Mouse (Mus musculus) brain, embryonic 18.5 days (tissue): ENCODE data around the gene Nup93.
"Not testable (repeated sequence)": the region's sequence is repeated elsewhere in the genome, so short reads cannot be mapped to it uniquely, and the experiment has no call there.

Experiments
- DNase-seq: peaks from one replicate; pipeline ENCODE4 v3.0.0-alpha.2; 2012; ENCODE audit warnings: low read depth, low spot score

Gene Nup93

DNA sequence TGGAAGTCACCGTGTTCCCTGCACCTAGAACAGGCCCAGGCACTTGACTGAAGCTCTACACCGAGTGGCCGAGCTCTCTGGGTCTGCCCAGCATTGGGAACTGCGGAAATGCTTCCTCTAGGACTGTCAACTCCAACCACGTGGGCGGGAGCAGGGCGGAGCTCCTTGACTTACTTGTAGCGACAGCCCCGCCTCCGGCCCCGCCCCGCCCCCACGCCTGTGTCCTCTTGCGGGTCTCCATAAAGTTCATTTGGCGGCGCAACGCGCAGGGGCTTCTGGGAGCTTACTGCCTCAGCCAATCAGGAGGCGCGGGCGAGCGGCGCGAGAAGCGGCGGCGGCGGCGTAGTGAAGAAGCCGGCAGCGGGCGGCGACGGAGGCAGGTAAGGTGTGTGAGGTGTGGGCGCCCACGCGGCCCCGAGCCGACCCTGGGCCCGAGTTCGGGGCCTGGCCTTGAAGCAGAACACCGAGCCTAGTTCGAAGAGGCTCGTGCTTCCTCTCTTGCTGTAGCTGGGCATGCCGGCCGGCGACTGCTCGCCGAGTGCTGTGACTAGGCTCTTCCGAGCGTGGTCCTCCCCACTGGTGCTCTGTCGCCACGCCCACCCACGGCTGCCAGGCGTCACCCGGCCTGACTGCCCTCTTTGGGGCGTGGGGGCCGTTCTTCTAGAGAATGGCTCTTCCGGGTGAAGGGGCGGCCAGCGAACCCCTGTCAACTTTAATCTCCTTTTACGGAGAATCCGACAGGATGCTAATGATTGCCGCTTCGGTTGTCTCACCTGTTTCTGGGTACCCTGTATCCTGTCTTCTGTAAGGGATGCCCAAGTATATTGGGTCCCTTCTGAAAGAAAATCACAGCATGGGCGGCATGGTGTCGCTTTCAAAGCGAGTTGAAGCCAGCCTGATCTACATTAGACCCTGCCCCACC lies at the start of gene Nup93:
TSS of gene Nup93 (plus strand) at position 313 of the 922 bp plus-strand sequence.
- DNase-seq = peak; percentile 94

DNA sequence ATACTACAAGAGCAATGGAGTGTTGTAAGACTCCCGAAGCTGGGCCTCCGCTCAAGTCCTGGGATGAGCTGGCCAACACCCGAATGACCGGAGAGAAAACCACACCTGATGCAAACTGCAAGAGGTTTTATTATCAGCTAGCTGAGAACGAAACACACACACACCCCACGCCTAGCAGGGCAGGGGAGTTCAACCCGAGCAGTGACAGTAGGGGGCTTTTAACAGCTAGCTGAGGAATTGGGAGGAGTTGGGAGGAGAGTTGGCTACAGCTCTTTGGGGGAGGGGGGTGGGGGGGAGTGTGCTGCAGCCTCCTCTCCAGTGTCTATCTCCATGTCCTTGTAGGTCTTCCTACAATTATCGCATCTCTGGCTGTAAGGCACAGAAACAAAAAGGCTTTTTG lies 48.6 kb upstream of the Nup93 start:
- DNase-seq = not testable (repeated sequence)

GRCm38 (mm10) chr8:94167244-94167643 lies 47.1 kb upstream of the Nup93 start:
- DNase-seq = no peak

- no peak for DNase-seq
These were observed 44.8 kb upstream of the Nup93 start for GRCm38 (mm10) chr8:94169547-94169946.

- DNase-seq = no peak
These were observed 43.0 kb upstream of the Nup93 start for GRCm38 (mm10) chr8:94171321-94171755.

GRCm38 (mm10) chr8:94172075-94172808 lies 42.1 kb upstream of the Nup93 start, which contains the start of gene Mt2:
Gene Mt2 (plus strand): TSS chr8:94172664.
- no peak for DNase-seq

DNA sequence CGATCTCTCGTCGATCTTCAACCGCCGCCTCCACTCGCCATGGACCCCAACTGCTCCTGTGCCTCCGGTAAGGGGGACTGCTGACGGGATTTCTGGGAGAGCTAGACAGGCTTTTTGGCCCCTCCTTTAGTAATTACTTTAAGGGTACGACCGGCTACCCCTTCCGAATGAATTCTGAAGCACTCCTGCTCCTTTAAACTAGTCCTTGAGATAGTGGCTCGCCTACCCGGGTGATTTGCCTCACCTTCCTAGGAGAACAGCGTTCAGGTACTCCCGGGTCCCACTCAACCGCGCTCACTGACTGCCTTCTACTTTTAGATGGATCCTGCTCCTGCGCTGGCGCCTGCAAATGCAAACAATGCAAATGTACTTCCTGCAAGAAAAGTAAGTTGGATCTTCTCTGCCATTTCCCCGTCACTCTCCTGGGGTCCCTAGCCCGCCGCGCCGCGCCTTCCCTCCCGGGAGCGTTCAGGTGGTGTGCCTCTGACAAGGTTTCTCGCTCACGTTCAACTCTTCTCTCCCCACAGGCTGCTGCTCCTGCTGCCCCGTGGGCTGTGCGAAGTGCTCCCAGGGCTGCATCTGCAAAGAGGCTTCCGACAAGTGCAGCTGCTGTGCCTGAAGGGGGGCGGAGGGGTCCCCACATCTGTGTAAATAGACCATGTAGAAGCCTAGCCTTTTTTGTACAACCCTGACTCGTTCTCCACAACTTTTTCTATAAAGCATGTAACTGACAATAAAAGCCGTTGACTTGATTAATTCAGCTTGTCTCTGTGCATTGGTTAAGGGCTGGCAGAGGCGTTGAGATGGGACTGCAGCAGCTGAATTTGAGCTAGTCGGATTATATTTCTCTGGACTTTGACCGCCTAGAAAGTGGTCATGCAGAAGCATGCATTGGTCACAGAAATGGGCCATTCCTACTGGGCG lies 41.3 kb upstream of the Nup93 start:
- DNase-seq = no peak

GRCm38 (mm10) chr8:94173848-94174403 lies 40.4 kb upstream of the Nup93 start:
- DNase-seq = no peak

GRCm38 (mm10) chr8:94174619-94175213 lies 39.6 kb upstream of the Nup93 start:
- no peak for DNase-seq

- DNase-seq = no peak
These were observed 36.5 kb upstream of the Nup93 start for GRCm38 (mm10) chr8:94177716-94178390.

DNA sequence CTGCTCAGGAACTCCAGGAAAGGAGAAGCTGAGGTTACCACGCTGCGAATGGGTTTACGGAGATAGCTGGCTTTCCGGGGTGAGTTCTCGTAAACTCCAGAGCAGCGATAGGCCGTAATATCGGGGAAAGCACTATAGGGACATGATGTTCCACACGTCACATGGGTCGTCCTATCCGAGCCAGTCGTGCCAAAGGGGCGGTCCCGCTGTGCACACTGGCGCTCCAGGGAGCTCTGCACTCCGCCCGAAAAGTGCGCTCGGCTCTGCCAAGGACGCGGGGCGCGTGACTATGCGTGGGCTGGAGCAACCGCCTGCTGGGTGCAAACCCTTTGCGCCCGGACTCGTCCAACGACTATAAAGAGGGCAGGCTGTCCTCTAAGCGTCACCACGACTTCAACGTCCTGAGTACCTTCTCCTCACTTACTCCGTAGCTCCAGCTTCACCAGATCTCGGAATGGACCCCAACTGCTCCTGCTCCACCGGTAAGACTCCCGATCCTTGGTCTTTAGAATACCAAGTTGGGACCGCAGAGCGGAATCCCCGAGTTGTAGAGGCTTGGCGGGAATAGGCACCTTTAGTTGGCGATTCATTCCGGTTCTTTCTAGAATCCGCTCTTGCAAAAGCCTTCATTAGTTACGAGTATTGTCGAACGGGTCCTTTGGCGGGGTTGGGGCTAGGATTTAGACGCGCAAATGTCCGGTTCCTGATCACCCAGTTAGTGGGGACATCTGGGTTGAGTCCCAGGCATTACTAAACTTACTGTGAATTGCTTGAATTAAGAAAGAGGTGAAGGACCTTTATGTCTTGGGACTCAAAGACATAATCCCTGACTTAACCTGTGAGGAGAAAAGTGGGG lies 35.3 kb upstream of the Nup93 start, which contains the start of gene Mt1:
TSS of gene Mt1 (plus strand) at position 226 of the 856 bp plus-strand sequence.
- DNase-seq = no peak

DNA sequence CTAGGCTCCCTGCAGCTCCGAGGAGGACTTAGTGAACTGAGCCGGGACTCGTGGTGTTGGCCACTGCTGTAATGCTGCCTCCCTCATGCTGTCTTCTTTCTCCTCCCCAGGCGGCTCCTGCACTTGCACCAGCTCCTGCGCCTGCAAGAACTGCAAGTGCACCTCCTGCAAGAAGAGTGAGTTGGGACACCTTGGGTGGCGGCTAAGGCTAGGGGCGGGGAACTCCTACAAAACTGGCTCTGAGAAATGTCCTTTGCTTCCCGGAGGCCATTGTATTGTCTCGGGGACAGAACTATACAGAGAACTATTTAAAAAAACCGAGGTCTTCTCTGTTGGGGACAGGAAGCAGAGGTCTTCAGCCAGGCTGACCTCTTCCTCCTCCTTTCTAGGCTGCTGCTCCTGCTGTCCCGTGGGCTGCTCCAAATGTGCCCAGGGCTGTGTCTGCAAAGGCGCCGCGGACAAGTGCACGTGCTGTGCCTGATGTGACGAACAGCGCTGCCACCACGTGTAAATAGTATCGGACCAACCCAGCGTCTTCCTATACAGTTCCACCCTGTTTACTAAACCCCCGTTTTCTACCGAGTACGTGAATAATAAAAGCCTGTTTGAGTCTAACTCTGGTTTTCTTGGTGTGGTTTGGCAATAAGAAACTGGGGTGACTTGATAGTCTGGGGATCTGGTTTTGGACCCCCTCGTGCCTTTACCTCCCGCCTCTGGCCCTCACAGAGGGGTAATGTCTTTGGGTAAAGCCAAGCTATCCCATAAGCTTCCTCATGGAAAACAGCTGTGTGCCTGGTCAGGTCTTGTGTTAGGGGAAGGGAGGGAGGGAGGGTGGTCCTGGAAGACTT lies 34.4 kb upstream of the Nup93 start:
- no peak for DNase-seq

DNA sequence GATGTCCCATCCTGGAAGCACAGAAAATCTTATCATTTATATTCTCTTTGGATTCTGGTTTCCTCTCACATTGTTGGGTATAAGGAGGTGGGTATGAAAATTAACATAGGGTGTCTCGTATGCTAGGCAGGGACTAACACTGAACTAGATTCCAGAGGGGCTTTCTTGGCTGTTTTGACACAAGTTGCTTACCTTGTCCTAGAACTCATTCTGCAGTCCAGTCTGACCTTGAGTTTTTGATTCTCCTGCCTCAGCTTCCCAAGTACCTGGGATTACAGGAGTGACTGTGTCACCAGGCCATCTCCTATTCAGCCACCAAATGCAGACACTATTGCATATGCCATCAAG lies 33.8 kb upstream of the Nup93 start:
- no peak for DNase-seq

DNA sequence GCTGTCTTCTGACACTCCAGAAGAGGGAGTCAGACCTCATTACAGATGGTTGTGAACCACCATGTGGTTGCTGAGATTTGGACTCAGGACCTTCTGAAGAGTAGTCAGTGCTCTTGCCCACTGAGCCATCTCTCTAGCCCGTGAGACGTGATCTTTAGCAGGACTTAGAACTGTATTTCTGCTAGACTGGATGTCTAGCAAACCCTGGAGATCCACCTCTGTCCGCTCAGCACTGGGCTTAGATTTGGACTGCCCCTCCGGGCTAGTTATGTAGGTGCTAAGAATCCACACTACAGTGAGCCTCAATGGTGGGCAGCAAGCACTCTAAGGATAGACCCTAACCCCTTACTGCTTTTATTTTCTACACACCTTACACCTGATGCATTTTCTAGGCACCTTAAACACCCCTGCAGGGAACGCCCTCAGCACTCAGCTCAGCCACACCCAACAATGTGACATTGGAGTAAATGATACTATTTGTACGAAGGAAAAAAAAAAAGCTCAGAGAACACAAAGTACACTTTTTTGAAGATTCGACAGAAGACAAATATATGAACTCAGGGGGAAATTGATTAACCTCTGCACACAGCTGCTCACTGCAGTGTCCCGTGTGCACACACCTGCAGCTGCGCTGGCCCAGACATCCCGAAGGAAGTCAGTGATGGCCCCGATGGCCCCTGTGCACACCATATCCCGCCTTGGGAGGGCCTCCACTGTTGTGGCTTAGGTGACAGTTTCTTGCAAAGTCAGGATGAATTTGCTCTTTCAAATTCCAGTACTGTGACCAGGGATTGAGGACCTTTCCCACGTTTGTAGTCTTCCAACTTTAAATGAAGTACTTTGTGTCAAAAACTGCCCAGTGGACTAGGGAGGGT lies 32.1 kb upstream of the Nup93 start:
- DNase-seq = no peak

GRCm38 (mm10) chr8:94183117-94183516 lies 31.2 kb upstream of the Nup93 start:
- DNase-seq = no peak

DNA sequence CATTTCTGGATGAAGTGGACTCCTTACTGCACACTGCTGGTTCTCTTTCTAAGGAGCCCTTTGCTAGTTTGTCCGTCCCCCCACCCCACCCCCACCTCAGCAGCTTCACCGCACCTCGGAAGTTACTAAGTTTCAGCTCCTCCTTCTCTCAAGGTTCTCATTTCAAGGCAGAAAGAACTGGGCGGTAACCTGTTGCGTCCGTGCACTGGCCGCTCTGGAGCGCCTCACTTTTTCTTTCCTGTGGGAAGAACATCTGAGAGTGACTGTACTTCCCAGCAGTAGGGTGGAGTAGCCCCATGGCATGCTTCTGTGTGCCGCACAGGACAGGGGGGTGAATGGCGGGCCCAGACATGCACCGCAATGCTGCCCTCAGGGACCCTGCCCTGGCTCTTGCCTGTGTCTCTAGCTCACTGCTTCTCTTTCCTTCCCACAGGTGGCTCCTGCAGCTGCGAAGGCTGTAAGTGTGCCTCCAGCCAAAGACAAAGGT lies 30.0 kb upstream of the Nup93 start:
- DNase-seq = no peak

- no peak for DNase-seq
These were observed 28.6 kb upstream of the Nup93 start for GRCm38 (mm10) chr8:94185791-94186190.
